Mouse (Mus musculus) thymus, postnatal 14 days (tissue): ENCODE measurements around the gene Rab3ip.

ENCODE experiments used
- DNase-seq: peaks from one replicate; pipeline ENCODE4 v3.0.0; 2021

Gene Rab3ip

DNA sequence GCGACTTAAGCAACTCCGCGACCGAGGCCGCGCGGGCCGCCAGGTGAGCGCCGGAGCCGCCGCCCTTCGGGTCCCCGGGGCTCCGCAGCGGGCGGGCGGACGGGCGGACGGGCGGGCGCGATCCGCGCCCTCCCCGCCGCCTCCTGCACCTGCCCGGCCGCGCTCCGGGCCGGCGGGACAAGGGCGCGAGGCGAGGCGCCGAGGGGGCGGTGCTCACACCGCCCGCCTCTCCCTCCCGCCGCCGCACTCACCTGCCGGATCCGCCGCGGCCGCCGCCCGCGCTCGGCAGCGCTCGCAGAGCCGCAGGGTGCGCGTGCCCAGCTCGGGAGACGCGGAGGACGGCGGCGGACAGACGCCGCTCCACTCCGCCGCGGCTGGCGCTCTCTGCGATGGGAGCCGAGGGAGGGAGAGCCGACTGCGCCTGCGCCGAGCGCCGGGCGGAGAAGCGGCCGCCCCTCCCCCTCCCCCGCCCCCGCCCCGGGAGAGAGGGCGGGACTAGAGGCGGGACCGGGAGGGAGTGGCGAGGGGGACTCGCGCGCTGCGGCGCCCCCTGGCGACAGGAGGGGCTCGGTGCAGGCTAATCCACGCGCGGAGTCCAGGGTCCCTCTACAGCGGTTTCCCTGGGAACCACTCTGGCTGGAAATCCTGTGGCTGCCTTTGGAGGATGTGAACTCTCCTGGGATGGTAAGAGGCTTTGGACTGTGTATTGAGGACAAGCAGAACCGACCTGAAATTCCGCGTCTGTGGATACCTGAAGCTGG is at the start of gene Rab3ip:
Rab3ip (minus strand) TSS at position 761 of the 761 bp plus-strand sequence.
- peak; percentile 94 for DNase-seq

DNA sequence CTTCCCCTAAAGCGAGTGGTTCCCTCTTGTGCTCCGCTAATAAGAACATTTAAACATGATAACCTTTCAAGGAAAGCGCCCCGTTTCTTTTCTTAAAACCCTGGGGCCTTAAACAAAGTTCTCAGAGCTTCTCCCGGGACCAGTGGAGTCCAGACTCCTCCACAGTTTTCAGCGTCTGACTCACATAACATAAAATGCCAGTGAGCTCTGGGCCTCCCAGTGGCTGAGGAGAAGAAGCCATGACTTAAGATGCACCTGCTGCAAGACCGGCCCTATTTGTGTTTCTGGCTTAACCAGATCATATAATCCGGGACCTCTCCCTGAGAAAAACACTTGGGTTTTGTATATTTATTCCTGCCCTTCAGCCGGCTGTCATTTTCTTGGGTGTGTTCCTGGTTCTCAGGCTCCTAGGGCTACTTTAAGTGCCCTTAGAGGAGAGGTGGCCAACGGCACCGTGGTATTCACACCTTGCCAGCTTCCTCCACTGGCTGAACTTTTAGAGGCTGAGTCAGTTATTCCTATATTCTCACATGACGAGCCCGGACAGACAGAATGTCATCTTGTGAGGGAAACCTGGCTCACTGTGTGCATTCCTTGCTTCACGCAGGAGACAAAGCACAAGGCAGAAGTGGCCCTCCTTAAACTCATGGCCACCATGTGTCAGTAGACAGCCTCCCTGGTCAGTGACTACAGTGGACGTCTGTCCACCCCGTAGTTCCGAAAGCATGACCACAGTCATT is 48.3 kb upstream of the Rab3ip start:
- DNase-seq, result no peak

DNA sequence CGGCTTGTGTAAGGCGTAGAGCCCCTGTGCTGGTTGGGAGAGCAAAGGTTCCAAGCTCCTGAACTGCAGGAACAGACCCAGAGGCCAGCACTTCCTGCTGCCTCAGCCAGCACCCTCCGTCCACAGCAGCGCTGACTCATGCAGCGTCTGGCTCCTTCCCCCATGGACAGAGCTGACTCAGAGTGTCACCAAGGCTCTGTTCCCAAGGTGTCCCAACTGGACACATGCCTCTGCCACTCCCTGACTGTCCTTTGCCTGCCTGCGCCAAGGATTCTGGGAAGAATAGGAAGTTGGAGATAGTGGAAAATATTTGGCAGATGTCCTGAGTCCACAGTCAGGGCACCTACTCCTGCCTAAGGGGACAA is 45.6 kb upstream of the Rab3ip start:
- DNase-seq, result no peak

DNA sequence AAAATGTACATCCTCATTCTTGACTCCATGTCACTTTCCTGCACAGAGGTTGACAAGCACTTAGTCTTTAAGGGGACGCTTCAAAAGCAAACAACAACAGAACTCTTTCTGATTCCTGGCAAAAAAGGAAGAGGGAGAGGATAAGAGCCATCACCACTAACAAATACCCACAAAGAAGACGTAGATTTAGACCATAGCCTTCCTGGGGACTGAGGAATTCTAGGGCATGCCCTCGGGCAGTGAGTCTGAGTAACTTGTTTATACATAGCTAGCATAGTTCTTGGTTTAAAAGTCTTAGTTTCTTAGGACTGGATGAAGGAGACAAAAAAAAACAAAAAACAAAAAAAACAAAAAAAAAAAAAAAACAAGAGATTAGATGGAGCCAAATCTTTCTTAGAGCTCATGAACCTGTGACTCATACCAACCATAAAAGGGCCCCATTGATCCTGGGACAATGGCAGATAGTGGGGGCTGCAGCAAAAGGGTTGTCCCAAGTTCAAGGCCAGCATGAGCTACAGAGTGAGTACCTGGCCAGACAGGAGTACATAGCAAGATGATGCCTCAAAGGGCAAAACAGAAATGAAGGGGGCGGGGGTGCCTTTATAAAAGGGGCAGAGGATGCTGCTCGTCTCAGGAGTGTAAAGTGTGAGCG is 45.1 kb upstream of the Rab3ip start:
- DNase-seq, result no peak

DNA sequence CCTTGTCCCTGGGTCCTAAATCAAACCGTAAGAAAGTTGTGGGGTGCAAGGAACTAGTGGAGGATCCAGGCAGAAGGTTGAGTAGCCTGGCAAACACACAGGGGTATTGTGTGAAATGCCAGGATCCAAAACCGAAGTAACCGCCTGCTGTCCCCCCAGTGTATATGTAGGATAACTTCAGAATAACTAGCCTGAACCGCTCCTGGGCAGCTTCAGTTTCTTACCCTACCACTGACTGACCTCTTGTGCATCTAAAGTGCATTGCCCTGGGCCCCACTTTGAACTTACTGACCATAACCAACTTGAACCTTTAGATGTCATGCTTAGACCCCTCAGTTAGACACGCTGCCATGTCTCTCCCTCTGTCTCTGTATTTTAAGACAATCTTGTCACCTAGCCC is 44.6 kb upstream of the Rab3ip start:
- no peak for DNase-seq

DNA sequence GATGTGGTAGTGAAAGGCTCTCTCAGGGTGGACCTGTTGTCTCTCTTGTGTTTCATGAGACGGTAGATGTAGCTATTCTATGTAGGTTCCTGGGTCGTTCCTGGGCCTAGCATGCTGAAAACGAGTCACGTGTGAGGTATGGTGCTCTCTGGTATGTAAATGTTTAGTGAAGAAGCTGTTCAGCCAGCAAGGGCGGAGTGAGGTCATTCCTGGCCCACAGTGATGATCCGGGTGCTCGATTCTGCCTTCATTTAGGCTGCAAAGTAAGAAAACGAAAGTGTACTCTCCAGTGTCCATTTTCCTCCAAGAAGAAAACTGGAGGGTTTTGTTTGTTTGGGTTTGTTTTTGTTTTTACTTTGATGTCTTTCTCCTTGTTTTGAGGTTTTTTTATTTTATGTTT is 43.4 kb upstream of the Rab3ip start:
- DNase-seq, result no peak

DNA sequence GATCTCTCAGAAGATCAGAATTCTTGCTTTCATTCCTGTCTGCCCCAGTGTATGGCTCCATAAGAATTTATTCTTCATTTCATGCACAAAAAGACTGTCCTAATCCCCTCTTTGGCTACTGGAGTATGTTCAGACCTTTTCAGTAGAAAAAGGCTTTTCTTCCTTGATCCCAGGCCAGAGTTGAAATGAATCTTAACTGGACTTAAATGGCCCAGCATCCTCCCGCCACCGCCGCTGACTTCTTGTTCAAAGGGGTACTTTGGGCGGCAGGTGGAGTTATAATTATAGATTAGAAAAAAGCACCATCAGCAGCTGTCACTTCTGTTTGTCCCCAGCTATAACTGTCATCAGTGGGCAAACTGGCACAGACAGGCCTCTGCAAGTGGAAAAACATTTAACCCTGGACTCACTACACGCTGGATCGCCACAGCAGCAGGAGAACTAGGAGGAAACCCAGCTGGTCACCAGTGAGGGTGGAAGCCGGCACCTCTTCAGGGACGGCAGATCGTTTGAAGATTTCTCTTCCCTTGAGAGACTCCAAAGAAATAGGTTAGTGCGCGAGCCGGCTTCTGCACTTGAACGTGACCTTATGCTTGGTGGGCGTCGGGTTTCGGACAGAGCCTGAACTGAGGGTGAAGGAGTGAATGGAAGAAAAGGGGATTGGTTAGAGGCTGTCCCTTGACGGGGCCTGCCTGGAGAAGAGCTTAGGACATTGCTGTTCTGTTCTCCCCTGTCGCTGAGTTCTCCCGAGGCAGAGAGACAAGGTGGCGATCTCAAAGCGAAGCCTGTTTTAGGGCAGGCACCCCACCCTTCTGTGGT is 35.9 kb upstream of the Rab3ip start, which contains the start of gene Best3:
Best3 (plus strand) TSS at position 51 of the 819 bp plus-strand sequence.
- DNase-seq, result no peak

DNA sequence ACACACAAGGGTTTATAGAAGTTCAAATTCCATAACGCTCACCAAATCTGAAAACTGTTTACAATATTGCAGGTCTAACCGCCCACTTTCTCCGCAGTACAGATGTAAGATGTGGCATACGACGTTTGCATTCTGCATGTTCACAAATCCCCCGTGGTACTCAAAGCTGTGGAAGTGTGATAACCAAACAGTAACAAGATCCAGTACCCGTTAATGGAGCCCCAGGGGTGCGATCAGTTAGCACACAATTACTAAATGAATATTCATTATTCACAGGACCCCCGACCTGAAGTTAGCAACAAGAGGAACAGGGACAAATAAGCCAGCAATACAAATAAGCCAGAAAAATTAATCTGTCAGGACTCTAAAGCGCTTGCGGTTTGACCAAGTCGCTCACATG is 34.3 kb upstream of the Rab3ip start:
- no peak for DNase-seq

DNA sequence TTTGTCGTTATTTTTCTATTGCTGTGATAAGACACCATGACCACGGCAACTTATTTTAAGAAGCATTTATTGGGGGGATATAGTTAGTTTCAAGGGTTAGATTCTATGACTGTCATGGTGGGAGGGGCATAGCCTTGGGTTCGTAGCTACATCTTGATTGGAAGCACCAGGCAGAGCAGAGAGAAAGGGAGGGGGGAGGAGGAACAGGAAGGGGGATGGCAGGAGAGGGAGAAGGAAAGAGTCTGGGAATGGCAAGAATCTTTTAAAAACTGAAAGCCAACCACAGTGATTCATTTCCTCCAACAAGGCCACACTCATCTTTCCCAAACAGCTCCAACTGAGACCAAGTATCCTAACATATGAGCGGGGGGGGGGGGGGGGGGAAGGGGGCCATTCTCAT is 32.0 kb upstream of the Rab3ip start:
- DNase-seq, result no peak

DNA sequence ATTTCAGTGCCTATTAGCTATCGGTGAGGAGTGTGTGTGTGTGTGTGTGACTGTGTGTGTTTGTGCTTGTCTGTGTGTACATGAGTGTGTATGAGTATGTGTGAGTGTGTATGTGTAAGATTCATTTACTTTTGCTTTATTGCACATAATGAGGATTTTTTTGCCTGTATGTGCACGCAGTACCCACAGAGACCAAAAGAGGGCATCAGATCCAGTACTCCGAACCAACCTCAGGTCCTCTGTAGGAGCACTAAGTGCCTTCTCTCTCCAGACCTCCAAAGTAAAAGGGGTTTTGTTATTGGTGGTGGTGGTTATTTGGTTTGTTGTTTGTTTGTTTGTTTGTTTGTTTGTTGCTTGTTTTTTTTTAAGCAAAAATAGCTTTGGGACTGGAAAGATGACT is 30.3 kb upstream of the Rab3ip start:
- DNase-seq, result peak; percentile 49

DNA sequence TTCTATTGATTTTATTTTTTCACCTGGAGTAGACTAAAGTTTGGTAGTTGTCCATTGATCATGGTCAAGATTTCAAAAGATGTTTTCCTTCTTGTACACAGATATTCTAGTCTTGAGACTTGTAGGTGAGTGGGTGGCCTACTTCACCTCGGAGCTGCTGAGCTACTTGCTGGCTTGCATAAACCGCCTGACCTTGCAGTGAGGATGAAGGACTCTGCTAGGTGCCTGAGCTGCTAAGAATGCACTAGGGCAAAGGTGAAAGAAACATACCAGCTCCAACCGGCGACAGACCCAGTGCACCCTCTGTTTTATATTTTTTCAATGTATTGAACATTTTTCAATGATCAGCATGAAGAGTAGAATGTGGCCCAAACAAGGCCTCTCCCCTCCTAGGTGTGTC is 29.7 kb upstream of the Rab3ip start:
- DNase-seq, result no peak

DNA sequence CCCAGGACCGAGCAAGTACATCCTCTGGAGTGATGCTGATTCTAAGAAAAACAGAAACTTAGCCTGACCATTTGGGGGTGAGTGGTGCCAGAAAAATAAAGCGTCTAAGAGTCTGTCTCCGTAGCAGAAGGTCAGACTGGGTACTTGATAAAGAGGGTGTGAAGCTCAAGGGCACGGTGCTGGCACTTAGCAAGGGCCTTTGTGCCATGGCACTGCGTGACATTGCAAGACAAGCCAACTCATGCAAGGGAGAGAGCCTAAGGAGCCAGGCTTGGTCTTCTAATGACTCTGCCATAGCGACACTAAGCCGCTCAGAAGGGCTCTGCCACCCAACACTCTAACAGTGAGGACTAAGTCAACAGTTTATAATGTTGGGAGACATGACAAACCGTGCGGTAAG is 28.3 kb upstream of the Rab3ip start:
- DNase-seq, result no peak

DNA sequence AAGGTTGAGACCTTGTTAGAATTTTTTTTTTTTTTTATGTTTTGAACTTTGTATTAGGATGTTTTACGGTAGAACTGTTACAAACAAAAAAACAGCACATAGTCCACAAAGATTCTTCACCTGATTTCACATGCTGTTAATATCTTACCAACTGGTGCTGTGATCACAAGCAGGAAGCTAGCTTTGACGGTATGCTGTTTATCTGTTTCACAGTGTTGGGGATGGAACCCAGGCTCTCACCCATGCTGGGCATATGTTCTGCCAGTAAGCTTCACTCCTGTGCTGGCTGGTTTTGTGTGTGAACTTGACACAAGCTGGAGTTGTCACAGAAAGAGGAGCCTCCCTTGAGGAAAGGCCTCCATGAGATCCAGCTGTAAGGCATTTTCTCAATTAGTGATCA is 27.3 kb upstream of the Rab3ip start:
- DNase-seq, result no peak

DNA sequence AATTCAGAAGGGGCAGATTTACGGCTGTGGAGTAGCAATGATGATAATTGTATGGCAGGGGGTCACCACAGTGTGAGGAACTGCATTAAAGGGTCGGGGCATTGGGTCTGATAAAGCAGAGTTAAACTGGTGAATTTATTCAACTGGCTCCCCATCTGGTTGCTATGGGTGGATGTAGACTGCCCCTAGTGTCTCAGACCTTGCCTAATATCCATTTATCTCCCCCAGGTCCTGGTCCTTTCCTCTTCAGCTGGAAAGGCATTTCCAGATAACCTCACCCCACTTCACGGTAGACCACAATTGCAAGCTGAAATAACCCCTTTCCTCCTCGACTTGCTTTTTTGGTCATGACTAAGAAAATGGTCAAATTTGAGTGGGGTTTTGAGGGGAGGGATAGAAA is 26.9 kb upstream of the Rab3ip start:
- DNase-seq, result no peak

DNA sequence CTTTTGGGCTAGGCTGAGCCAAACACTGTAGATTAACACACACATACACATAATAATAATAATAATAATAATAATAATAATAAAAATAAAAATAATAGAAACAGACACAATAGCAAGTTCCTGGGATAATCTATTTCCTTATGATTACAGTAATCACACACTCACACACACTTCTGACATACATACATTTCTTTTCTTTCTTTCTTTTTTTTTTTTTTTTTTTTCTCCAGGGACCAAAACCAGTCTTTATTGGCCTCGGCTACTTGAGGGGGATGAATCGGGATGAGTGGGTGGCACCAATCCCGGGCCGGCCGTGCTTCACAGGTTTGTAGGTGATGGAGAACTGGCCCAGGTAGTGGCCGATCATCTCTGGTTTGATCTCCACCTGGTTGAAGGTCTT is 21.9 kb upstream of the Rab3ip start, which contains the start of gene Gm10271:
Gm10271 (minus strand) TSS at position 101 of the 400 bp plus-strand sequence.
- DNase-seq, result no peak

DNA sequence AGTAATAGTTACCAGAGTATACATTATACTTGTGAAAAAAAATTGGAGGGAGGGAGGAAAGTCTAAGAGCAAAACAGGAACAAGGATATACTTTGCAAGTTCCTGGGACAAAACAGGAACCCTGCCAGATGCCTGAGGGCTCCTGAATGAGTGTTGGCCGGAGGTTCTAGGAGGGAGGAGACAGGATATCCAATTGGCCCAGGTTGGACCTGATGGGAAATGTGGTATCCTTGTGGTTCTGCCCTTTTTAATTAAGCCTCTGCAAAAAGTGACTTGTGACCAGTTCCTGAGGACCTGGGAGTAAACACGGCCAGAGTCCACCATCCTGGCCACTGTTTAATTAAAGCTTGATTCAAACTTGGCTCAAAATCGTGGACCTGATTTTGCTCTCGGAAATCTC is 18.2 kb upstream of the Rab3ip start:
- DNase-seq, result no peak

DNA sequence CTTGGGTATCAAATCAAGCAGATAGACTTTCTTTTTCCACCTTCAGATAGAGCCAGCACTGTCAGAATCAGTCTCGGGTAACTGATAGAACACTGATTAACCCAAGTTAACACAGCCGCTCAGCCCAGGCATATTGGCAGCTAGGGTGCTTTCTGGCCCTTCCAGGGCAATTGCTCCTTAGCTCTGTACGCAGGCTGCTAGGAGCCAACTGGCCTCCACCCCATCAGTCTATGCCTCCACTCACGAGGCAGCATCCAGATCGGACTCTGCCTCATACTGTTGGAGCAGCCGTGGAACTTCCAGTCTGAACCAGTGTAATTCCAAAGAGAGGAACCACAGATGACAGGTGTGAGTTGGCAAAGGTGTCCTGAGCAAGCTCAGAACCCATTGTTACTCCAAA is 15.5 kb upstream of the Rab3ip start:
- no peak for DNase-seq

DNA sequence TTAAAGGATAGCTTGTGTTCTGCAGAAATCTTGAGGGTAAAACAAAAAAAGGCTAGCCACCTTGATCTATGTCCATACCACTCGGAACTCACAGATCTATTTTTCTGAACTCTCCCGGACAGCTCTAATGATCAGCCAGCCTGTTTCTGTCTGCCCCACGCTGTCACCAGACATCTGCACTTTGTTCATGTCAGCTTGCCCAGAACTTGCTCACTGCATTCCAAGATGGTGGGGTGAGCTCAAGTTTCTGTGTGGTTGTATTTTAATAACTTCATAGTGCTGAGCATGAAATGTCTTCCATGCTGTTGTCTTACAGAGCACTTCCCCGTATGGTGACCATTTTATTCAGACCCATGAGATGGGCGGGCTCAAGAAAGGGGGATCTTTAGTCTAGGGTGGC is 14.7 kb upstream of the Rab3ip start:
- DNase-seq, result no peak

DNA sequence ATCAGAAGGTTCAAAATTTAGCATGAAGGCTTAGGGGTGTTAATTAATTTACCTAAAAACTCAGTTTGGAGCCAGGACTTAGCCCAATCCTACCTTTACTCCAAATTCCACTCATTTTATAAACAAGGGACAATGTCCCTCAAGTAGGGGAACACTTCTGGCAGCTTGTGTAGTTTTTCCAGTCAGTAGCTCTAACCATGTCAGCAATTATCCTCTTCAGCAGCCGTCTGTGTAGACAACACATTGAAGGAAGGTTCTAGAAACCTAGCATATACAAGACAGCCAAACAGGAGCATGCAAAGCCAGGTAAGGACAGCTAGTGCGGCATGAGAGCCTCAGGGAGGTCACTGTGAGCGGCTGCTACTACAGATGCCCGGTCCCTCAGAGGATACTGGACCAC is 14.0 kb upstream of the Rab3ip start:
- DNase-seq, result no peak

DNA sequence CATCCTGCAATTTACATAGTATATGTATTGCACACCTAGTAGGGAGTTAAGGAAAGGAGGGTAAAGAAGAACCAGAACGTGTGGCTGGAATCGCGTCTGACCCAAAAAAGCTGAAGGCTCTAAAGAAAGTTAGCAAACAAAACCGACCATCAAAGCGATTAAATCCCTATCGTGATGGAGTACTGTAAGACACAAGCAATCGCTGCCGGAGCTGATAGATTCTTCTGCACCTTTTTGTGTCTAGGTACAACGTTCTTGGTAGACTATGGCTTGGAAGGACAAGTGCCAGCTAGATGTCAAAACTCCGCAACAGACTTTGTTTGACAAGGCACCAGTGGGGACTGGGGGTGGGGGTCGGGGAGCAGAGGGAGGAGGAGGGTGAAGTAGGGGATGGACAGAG is 13.5 kb upstream of the Rab3ip start:
- DNase-seq, result no peak

DNA sequence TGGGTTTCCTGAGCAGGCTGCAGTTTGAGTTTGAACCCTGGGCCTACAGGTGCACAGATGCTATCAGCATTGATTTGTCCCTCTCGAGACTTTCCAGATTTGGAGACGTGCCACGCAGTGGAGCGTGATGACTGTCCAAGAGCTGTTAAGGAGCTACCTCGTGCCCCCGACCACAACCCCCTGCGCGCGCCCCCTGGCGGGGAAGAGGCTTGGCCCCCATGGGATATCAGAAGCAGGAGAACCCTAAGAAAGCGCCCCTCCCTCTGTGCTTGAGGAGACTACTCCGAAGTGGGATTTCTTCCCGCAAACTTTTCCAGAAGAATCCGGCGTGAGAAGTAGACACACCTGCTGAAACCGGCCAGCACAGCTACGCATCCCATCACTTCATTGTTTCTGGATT is 12.2 kb upstream of the Rab3ip start:
- DNase-seq, result peak; percentile 67

DNA sequence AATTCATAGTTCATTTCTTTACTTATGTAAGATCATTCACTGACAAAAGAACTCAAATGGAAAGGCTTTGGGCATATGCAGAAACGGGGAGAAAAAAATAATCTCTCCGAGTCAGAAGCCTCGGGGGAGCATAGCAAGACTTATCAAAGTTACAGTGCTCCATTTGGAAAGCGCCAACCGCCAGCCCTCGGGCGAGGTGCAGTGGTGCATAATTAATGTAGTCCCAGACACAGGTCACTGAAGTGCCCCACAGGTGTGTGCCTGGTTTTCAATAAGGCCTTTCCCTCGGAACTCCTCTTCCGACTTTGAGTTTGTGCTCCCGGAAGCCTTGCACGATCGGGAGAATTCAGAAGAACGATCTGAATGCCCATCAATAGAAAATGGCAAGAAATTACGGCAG is 11.6 kb upstream of the Rab3ip start:
- no peak for DNase-seq
